Mouse (Mus musculus) urinary bladder, postnatal 4 days (tissue): ENCODE data around the gene Tacr1.
"Not testable (repeated sequence)": the region's sequence is repeated elsewhere in the genome, so short reads cannot be mapped to it uniquely, and the experiment has no call there.

Experiments used
- DNase-seq, 2 experiments: peaks; one replicate each; pipeline ENCODE4 v3.0.0; 2021 to 2022; ENCODE audit warnings: low spot score in 2 of 2

Gene Tacr1

GRCm38 (mm10) chr6:82401595-82402451 is at the start of gene Tacr1:
Gene Tacr1, plus strand, starts transcription at chr6:82402334.
- DNase-seq = no peak

- DNase-seq = no peak
Measured at GRCm38 (mm10) chr6:82376144-82376543, 26.0 kb upstream of the Tacr1 start.

GRCm38 (mm10) chr6:82383556-82383955 is 18.6 kb upstream of the Tacr1 start:
- DNase-seq = no peak

GRCm38 (mm10) chr6:82402501-82403495 is 664 bp downstream of the Tacr1 start:
- no peak for DNase-seq

- DNase-seq = no peak
Measured at GRCm38 (mm10) chr6:82418367-82418766, 16.2 kb downstream of the Tacr1 start.

- no peak for DNase-seq
Measured at GRCm38 (mm10) chr6:82420222-82420621, 18.1 kb downstream of the Tacr1 start.

- DNase-seq = no peak
Measured at GRCm38 (mm10) chr6:82428890-82429289, 26.8 kb downstream of the Tacr1 start.

- DNase-seq = no peak
Measured at GRCm38 (mm10) chr6:82429766-82430165, 27.6 kb downstream of the Tacr1 start.

- no peak for DNase-seq
Measured at GRCm38 (mm10) chr6:82437174-82437573, 35.0 kb downstream of the Tacr1 start.

- not testable (repeated sequence) for DNase-seq
Measured at GRCm38 (mm10) chr6:82452206-82453095, 50.3 kb downstream of the Tacr1 start.

- no peak for DNase-seq
Measured at GRCm38 (mm10) chr6:82455245-82455644, 53.1 kb downstream of the Tacr1 start.

GRCm38 (mm10) chr6:82457163-82457763 is 55.1 kb downstream of the Tacr1 start:
- DNase-seq = no peak

GRCm38 (mm10) chr6:82458762-82459389 is 56.7 kb downstream of the Tacr1 start:
- DNase-seq = no peak

GRCm38 (mm10) chr6:82463171-82463570 is 61.0 kb downstream of the Tacr1 start:
- DNase-seq = no peak

- no peak for DNase-seq
Measured at GRCm38 (mm10) chr6:82474477-82474876, 72.3 kb downstream of the Tacr1 start.

GRCm38 (mm10) chr6:82483842-82484241 is 81.7 kb downstream of the Tacr1 start:
- no peak for DNase-seq

GRCm38 (mm10) chr6:82494481-82494880 is 92.3 kb downstream of the Tacr1 start:
- DNase-seq = no peak

GRCm38 (mm10) chr6:82510843-82511416 is 108.8 kb downstream of the Tacr1 start:
- no peak for DNase-seq

GRCm38 (mm10) chr6:82519626-82520025 is 117.5 kb downstream of the Tacr1 start:
- no peak for DNase-seq

- DNase-seq = no peak
Measured at GRCm38 (mm10) chr6:82522567-82522966, 120.4 kb downstream of the Tacr1 start.
